Mouse (Mus musculus) cortical plate, adult 2 months (tissue): ENCODE measurements around the gene Fam102a.

Experiments used
- CTCF ChIP-seq: fragments of 200-500 bp; IDR thresholded peaks from 2 replicates; pipeline ENCODE4 v1.5.1; 2011; ENCODE audit warnings: mild to moderate bottlenecking, control low read depth, low read length; ENCODE audit not compliant: insufficient read depth; ENCODE audit errors: extremely low read depth
- POLR2A ChIP-seq: fragments of 200-500 bp; IDR thresholded peaks from 2 replicates; pipeline ENCODE4 v1.6.1; 2011; ENCODE audit warnings: mild to moderate bottlenecking, low read length, control low read depth; ENCODE audit not compliant: insufficient read depth; ENCODE audit errors: extremely low read depth

DNA sequence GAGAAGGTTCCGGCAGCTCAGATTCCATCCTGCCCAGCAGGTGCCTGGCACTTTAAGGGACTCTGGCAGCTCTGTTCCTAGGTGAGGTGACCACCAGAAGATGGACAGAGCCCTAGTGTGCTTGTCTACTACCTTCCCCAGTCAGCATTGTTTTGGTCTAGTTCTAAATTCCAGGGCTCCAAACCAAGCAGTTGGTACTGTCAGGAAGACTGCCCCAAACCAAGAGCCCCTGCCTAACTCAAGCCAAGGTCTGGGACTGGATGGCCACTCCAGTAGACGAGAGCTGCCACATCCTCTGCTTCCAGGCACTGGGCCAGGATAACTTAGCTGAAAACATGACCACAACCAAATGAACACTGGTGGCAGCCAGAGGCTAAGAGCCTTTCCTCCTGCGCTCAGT is 33.8 kb downstream of the Fam102a start:
- TF ChIP-seq CTCF (no peak), POLR2A (no peak)
